In genomic region chr19:37970004-37970403, GRCm38 (mm10) we compare ENCODE assay signal across 14 mouse cellular contexts.
DNase-seq lines count a peak whose midpoint lies in the region; ATAC-seq and TF ChIP-seq lines count a peak whose summit lies in the region.
"Had no signal": no experiment of that assay in that cellular context is flagged by ENCODE, and none has a peak within 500 bp of the region (broad histone marks: within the 10 kb centered on the region; RNA-seq: fewer than 3 reads in every experiment).

No protein-coding gene starts in this region.

- no peaks in the 10 kb centered on the region for H3K36me3 ChIP-seq in forebrain, embryonic 14.5 days (ENCODE audit: control insufficient read depth, insufficient read depth, low read length)
- H3K36me3 ChIP-seq in forebrain, postnatal 0 days (ENCODE audit: insufficient read depth), result no peaks in the 10 kb centered on the region
- H3K36me3 ChIP-seq: heart, embryonic 15.5 days; hindbrain, embryonic 15.5 days had no signal

- H3K4me1 ChIP-seq in forebrain, embryonic 14.5 days (ENCODE audit: control insufficient read depth, insufficient read depth, low read length), result no peaks in the 10 kb centered on the region
- no peaks in the 10 kb centered on the region for H3K4me1 ChIP-seq in forebrain, postnatal 0 days (ENCODE audit: insufficient read depth)
- H3K4me1 ChIP-seq: heart, embryonic 15.5 days; hindbrain, embryonic 15.5 days had no signal

- no peaks in the 10 kb centered on the region for H3K9me3 ChIP-seq in forebrain, embryonic 14.5 days (replicated peaks; ENCODE audit: control insufficient read depth, low read length)
- H3K9me3 ChIP-seq in forebrain, postnatal 0 days (ENCODE audit: low read length), result no peaks in the 10 kb centered on the region
- H3K9me3 ChIP-seq: heart, embryonic 15.5 days; hindbrain, embryonic 15.5 days had no signal

- no peaks in the 10 kb centered on the region for H3K27me3 ChIP-seq in forebrain, embryonic 14.5 days (replicated peaks; ENCODE audit: control insufficient read depth, insufficient read depth, low read length)
- no peaks in the 10 kb centered on the region for H3K27me3 ChIP-seq in forebrain, postnatal 0 days (ENCODE audit: insufficient read depth, low read length)
- H3K27me3 ChIP-seq: heart, embryonic 15.5 days; hindbrain, embryonic 15.5 days had no signal

- no peak overlapping the region for H3K4me2 ChIP-seq in forebrain, embryonic 14.5 days (ENCODE audit: low read length)
- no peak overlapping the region for H3K4me2 ChIP-seq in forebrain, postnatal 0 days (ENCODE audit: low read depth)
- H3K4me2 ChIP-seq: heart, embryonic 15.5 days; hindbrain, embryonic 15.5 days had no signal

- no peak for TF ChIP-seq CTCF in forebrain, postnatal 0 days (IDR thresholded peaks at IDR 0.05; ENCODE audit: low read depth)

- peak; percentile 14 for DNase-seq in forebrain, embryonic 14.5 days (ENCODE audit: low spot score)
- no peak for DNase-seq in forebrain, postnatal 0 days
- DNase-seq in 416B (ENCODE audit: low read depth), result peak; percentile 43
- peak; percentile 66 for DNase-seq in kidney, postnatal 10 days
- no peak for DNase-seq in left cerebral cortex, postnatal 14 days (ENCODE audit: low spot score in 2 of 2)
- no peak for DNase-seq in ovary, adult 18-20 months (ENCODE audit: low spot score)
- DNase-seq: adrenal gland, postnatal 25 days; right cerebral cortex, postnatal 14 days had no signal

- no peak for ATAC-seq in forebrain, embryonic 14.5 days
- no peak for ATAC-seq in forebrain, postnatal 0 days
- peak; percentile 70 to 82 for ATAC-seq in hematopoietic stem cell, adult 5-6 weeks (replicated peaks in 1 of 2; ENCODE audit: insufficient read depth in 1 of 2, low FRiP score in 2 of 2, low TSS enrichment in 1 of 2, low read depth in 1 of 2, poor library complexity in 2 of 2, severe bottlenecking in 2 of 2)
- ATAC-seq in activated CD4-positive, CD25-positive, alpha-beta regulatory T cell, adult 4 months, result no peak
- ATAC-seq: forebrain, embryonic 16.5 days had no signal

- H3K4me3 ChIP-seq in forebrain, embryonic 14.5 days (ENCODE audit: low read depth, low read length), result no peak overlapping the region
- no peak overlapping the region for H3K4me3 ChIP-seq in forebrain, postnatal 0 days (ENCODE audit: low read depth, low read length)
- H3K4me3 ChIP-seq: heart, embryonic 15.5 days; hindbrain, embryonic 15.5 days; myocyte had no signal

- no peak overlapping the region for H3K27ac ChIP-seq in forebrain, embryonic 14.5 days (ENCODE audit: low read depth, low read length)
- H3K27ac ChIP-seq in forebrain, postnatal 0 days (ENCODE audit: low read depth, low read length), result no peak overlapping the region
- H3K27ac ChIP-seq: heart, embryonic 15.5 days; hindbrain, embryonic 15.5 days had no signal

- intact Hi-C loops in left cerebral cortex, postnatal 14 days (cut with DNase I), result no loop called here

- no peak overlapping the region for H3K9ac ChIP-seq in forebrain, embryonic 14.5 days (ENCODE audit: low read length)
- H3K9ac ChIP-seq in forebrain, postnatal 0 days, result no peak overlapping the region
- H3K9ac ChIP-seq: heart, embryonic 15.5 days; hindbrain, embryonic 15.5 days had no signal

- 73% methylated on average over 5 of the region's 5 CpGs for WGBS in forebrain, embryonic 14.5 days
- WGBS in forebrain, postnatal 0 days, result 65% methylated on average over 5 of the region's 5 CpGs

Comparison
In these comparisons a context has a peak if more than half of its experiments do, and no peak if none do; other contexts are left out.
1. DNase-seq: peak in forebrain, embryonic 14.5 days (single experiment), 416B (single experiment) and kidney, postnatal 10 days (single experiment); none in forebrain, postnatal 0 days (single experiment), left cerebral cortex, postnatal 14 days (0 of 2) and ovary, adult 18-20 months (single experiment).
2. ATAC-seq: peak in hematopoietic stem cell, adult 5-6 weeks (2 of 2); none in forebrain, embryonic 14.5 days (single experiment), forebrain, postnatal 0 days (single experiment) and activated CD4-positive, CD25-positive, alpha-beta regulatory T cell, adult 4 months (single experiment).